Mouse (Mus musculus) brain, embryonic 14.5 days (tissue): ENCODE results near the gene Twist1.

Experiments
- CTCF ChIP-seq: fragments of 200-500 bp; IDR thresholded peaks from 2 replicates; pipeline ENCODE4 v1.5.1; 2012; ENCODE audit warnings: inconsistent platforms, mild to moderate bottlenecking, moderate library complexity, borderline replicate concordance; ENCODE audit not compliant: insufficient read depth, insufficient read length; ENCODE audit errors: extremely low read depth
- POLR2A ChIP-seq: fragments of 200-500 bp; IDR thresholded peaks from 2 replicates; pipeline ENCODE4 v1.6.1; 2012; ENCODE audit warnings: mild to moderate bottlenecking, inconsistent platforms, borderline replicate concordance; ENCODE audit not compliant: poor library complexity, insufficient read depth, insufficient read length, severe bottlenecking; ENCODE audit errors: extremely low read depth

GRCm38 (mm10) chr12:33958241-33959194 is 1.0 kb downstream of the Twist1 start:
- TF ChIP-seq CTCF: no peak
- TF ChIP-seq POLR2A: no peak
